Mouse (Mus musculus): Measurements from ENCODE around the gene Tmem51.

GRCm38 (mm10) chr4:142046496-142046895, 37.6 kb downstream of the Tmem51 start:
- TF ChIP-seq CTCF (IDR thresholded peaks at IDR 0.05; ENCODE audit: insufficient read depth, low read length) (no peak), POLR2A (IDR thresholded peaks at IDR 0.05; ENCODE audit: borderline replicate concordance, extremely low read depth, low read depth, low read length) (no peak)
